Mouse (Mus musculus) midbrain, embryonic 15.5 days (tissue): ENCODE measurements around the gene Ttll6. TPM values are rescaled to one million over a fixed set of nuclear protein-coding genes. Genes with fewer than 3 reads are reported as not detected.

ENCODE experiments used
- ATAC-seq: fragments of 200-750 bp; cut with Nextera tagmentation; replicated peaks from 2 replicates; pipeline ENCODE4 v1.8.0; 2017; ENCODE audit warnings: moderate TSS enrichment
- H3K27ac ChIP-seq: fragments of 300-500 bp; sonication (generic); 2 replicates; pipeline ENCODE4 v1.5.1; 2015; ENCODE audit warnings: mild to moderate bottlenecking, inconsistent platforms
- H3K27me3 ChIP-seq: fragments of 300-500 bp; sonication (generic); replicated peaks from 2 replicates; pipeline ENCODE4 v1.6.1; 2015; ENCODE audit warnings: inconsistent platforms
- H3K36me3 ChIP-seq: fragments of 300-500 bp; sonication (generic); replicated peaks from 2 replicates; pipeline ENCODE4 v1.6.1; 2015; ENCODE audit warnings: inconsistent platforms
- H3K4me1 ChIP-seq: fragments of 300-500 bp; sonication (generic); 2 replicates; pipeline ENCODE4 v1.6.1; 2015; ENCODE audit warnings: inconsistent platforms
- H3K4me2 ChIP-seq: fragments of 300-500 bp; sonication (generic); 2 replicates; pipeline ENCODE4 v1.6.1; 2015; ENCODE audit warnings: inconsistent platforms, mild to moderate bottlenecking, moderate library complexity
- H3K4me3 ChIP-seq: fragments of 300-500 bp; sonication (generic); 2 replicates; pipeline ENCODE4 v1.5.1; 2015; ENCODE audit warnings: mild to moderate bottlenecking, inconsistent platforms
- H3K9ac ChIP-seq: fragments of 300-500 bp; sonication (generic); 2 replicates; pipeline ENCODE4 v1.6.1; 2015; ENCODE audit warnings: mild to moderate bottlenecking, inconsistent platforms
- H3K9me3 ChIP-seq: fragments of 300-500 bp; sonication (generic); 2 replicates; pipeline ENCODE4 v1.6.1; 2016; ENCODE audit warnings: inconsistent platforms
- WGBS: fragments of 180-500 bp; shearing (Covaris S2); methylation state at CpG from one replicate; pipeline ENCODE4 v1.1.7; 2015; ENCODE audit warnings: mixed read lengths; 5-methylcytosine and 5-hydroxymethylcytosine counted together
- polyA plus RNA-seq: library from polyadenylated mRNA; unstranded; fragments of >200 nt; fragmentation: Nextera tagmentation; extraction: Ambion mirVana; gene quantifications from 2 replicates; pipeline ENCODE4 v1.2.1, GENCODE M21; 2015

The Ttll6 gene
- polyA plus RNA-seq, 1 experiment from 2014 or later: 0.26 TPM

DNA sequence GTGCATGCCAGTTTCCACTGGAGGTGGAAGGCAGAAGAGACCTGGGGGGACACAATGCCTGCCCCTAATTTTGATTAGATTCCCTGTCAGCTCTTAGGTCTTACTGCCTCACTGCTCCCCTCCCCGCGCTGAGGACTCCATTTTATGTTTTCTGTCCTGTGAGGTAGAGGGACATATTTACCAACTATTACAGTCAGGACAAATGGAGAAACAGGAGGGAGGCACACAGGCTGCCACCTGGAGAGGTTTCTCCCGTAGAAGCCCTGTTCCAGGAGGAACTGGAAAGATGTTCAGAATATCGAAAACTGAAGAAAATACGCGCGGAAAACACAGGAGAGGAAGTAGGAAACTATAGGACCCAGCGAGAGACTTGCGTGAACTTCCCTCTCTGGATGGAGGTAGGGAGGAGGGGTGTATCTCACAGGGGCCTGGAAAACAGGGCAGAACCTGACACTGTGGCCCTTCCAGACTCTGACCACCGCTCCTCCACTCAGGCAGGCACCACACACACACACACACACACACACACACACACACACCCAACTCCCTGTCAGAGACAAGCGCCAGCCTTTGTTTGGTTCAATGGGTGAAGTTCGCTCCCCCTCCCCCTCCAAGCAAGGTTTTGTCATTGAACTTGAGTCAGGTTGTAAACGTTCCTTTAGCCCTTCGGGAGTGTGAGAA lies 69.0 kb downstream of the Ttll6 start:
- Histone ChIP-seq H3K4me2 (no peak overlapping the region), H3K36me3 (no peaks in the 10 kb centered on the region), H3K4me3 (no peak overlapping the region), H3K4me1 (no peaks in the 10 kb centered on the region), H3K27me3 (peaks cover 98% of the 10 kb centered on the region), H3K9me3 (no peaks in the 10 kb centered on the region), H3K9ac (no peak overlapping the region), H3K27ac (no peak overlapping the region)
- 2% methylated on average over 14 of the region's 14 CpGs for WGBS
- no peak for ATAC-seq

DNA sequence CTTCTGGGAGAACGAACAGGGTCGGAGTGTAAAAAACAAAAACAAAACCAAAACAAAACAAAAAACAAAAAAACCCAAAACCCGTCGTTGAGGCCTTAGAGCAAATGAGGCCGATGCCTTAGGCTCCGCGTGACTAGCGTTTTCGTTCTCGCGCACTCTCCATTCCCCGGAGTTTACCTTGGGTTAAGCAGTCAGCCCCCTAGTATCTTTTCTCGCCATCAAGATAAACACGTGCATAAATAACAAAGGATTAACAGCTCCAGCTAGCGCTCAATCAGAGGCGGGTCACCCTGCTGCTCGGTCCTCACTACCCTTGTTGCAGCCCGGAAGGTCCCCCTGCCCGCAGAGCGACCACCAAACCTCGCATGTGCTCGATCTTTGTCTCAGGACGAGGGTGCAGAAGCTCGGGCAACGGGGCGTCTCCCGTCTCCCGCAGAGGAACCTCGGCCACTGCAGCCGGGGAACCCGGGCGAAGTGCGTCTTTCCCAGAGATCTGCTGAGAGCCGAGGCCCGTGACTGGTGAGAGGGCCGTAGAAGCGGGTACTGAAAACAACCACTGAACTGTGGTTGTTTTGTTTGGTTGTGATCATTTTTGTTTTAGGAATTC lies 69.7 kb downstream of the Ttll6 start:
- Histone ChIP-seq H3K9me3 (no peaks in the 10 kb centered on the region), H3K9ac (no peak overlapping the region), H3K4me1 (no peaks in the 10 kb centered on the region), H3K36me3 (no peaks in the 10 kb centered on the region), H3K4me2 (no peak overlapping the region), H3K27ac (no peak overlapping the region), H3K27me3 (peaks cover 98% of the 10 kb centered on the region), H3K4me3 (no peak overlapping the region)
- WGBS: under 1% methylated on average over 37 of the region's 37 CpGs
- ATAC-seq: no peak

DNA sequence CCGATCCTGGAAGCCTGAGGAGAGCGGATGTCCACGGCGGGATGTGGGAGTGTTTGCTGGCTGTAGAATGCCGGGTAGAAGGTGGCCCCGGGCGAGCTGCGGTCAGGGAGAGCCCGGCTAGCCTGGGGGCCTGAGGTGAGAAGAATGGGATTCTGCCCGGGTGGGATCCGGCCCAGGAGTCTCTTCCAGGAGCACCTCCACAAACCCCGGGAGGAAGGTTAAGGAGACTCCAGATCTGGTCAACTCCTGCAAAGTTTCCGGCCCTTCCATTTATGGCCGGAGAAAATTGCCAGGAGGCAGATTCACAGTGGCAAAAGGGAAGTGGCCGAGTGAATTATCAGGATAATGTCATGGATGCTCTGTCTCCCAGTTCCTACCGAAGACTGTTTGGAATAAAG lies 70.2 kb downstream of the Ttll6 start:
- no peaks in the 10 kb centered on the region for H3K36me3 ChIP-seq
- under 1% methylated on average over 16 of the region's 16 CpGs for WGBS
- H3K4me1 ChIP-seq: no peaks in the 10 kb centered on the region
- no peak overlapping the region for H3K4me2 ChIP-seq
- no peak for ATAC-seq
- no peak overlapping the region for H3K27ac ChIP-seq
- peaks cover 98% of the 10 kb centered on the region for H3K27me3 ChIP-seq
- H3K9me3 ChIP-seq: no peaks in the 10 kb centered on the region
- no peak overlapping the region for H3K4me3 ChIP-seq
- no peak overlapping the region for H3K9ac ChIP-seq

DNA sequence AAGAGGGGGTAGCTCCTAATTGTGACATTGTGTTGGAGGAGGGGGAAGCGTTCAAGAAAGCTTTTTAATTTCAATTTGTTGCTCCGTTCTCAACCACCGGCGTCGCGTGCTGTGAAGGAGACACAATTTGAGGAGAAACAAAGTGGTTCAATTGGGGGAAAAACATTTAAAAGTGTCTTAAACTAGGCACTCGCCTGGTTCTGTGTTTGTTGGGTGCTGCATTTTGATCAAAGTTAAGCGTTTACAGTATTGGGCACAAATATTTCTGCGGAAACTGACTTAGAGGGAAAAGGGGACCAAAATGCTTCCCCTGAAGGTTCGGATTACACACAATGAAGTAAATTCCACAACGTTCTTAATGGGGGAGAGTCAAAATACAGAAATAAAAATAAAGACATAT lies 70.8 kb downstream of the Ttll6 start:
- no peak overlapping the region for H3K9ac ChIP-seq
- no peak overlapping the region for H3K4me3 ChIP-seq
- no peak for ATAC-seq
- no peaks in the 10 kb centered on the region for H3K36me3 ChIP-seq
- no peaks in the 10 kb centered on the region for H3K9me3 ChIP-seq
- H3K4me1 ChIP-seq: no peaks in the 10 kb centered on the region
- peaks cover 98% of the 10 kb centered on the region for H3K27me3 ChIP-seq
- WGBS: under 1% methylated on average over 11 of the region's 11 CpGs
- no peak overlapping the region for H3K4me2 ChIP-seq
- no peak overlapping the region for H3K27ac ChIP-seq

DNA sequence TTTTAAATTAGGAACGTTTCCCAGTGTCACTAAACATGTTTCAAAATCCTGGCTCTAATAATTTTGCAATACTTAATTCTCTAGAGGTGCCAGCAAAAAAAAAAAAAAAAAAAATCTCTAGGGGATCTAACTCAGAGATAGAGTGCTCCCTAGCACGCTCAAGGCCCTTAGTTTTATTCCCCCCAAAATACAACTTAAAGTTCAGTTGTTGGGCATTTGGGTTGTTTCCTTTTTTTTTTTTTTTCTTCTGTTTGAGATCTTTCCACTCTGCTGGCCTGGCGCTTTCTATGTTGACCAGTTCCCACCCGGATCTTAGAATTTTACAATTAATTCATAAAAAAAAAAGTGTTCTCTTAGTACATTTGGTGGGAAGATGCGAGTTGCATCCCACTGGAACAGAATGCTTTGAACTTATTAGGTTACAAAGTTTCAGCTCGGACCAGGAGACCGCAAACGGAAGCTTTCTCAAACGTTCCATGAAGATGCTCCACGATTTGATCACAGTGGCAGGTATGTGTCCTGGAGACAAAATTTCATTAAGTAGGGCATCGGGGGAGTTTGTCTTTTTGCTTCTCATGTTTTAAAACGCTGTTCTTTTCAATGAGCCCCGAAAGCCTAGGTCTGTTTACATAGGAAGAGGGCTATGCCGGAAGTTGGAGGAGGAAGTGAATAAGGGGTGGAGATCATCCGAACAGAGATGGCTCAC lies 72.0 kb downstream of the Ttll6 start:
- 5% methylated on average over 15 of the region's 15 CpGs for WGBS
- Histone ChIP-seq H3K27me3 (peaks cover 90% of the 10 kb centered on the region), H3K36me3 (no peaks in the 10 kb centered on the region), H3K9ac (no peak overlapping the region), H3K4me3 (no peak overlapping the region), H3K27ac (no peak overlapping the region), H3K9me3 (no peaks in the 10 kb centered on the region), H3K4me1 (no peaks in the 10 kb centered on the region), H3K4me2 (no peak overlapping the region)
- no peak for ATAC-seq

Other genes starting within 250 kb of the Ttll6 start
- gene B4galnt2, start 218.9 kb upstream of the Ttll6 start, polyA plus RNA-seq: not detected in 2 replicates
- 14.6 and 15.7 TPM in 2 replicates for gene Igf2bp1, start 127.8 kb upstream of the Ttll6 start, polyA plus RNA-seq
- gene Gip, start 109.2 kb upstream of the Ttll6 start, polyA plus RNA-seq: not detected in 2 replicates
- 137 TPM in 2 replicates for gene Snf8, start 98.9 kb upstream of the Ttll6 start, polyA plus RNA-seq
- 41.4 and 44.0 TPM in 2 replicates for gene Ube2z, start 68.4 kb upstream of the Ttll6 start, polyA plus RNA-seq
- 546 and 607 TPM in 2 replicates for gene Atp5g1, start 58.1 kb upstream of the Ttll6 start, polyA plus RNA-seq
- not detected in 2 replicates for gene Calcoco2, start 21.8 kb upstream of the Ttll6 start, polyA plus RNA-seq
- gene Hoxb13, start 60.5 kb downstream of the Ttll6 start, polyA plus RNA-seq: not detected in 2 replicates
- not detected in 2 replicates for gene Hoxb9, start 137.7 kb downstream of the Ttll6 start, polyA plus RNA-seq
- gene Hoxb8, start 148.1 kb downstream of the Ttll6 start, polyA plus RNA-seq: not detected in 2 replicates
- gene Hoxb7, start 152.8 kb downstream of the Ttll6 start, polyA plus RNA-seq: not detected in 2 replicates
- gene Hoxb6, start 158.7 kb downstream of the Ttll6 start, polyA plus RNA-seq: 0.13 and 0.34 TPM in 2 replicates
- 0.09 and 0.70 TPM in 2 replicates for gene Hoxb5, start 169.6 kb downstream of the Ttll6 start, polyA plus RNA-seq
- gene Hoxb4, start 184.5 kb downstream of the Ttll6 start, polyA plus RNA-seq: not detected in 2 replicates
- 0.15 TPM in 1 of 2 replicates, not detected in the other for gene Hoxb3, start 189.5 kb downstream of the Ttll6 start, polyA plus RNA-seq
- 0.17 and 0.32 TPM in 2 replicates for gene Hoxb2, start 216.7 kb downstream of the Ttll6 start, polyA plus RNA-seq
- not detected in 2 replicates for gene Hoxb1, start 232.0 kb downstream of the Ttll6 start, polyA plus RNA-seq